Mouse (Mus musculus): Measurements from ENCODE around the gene Pax5. TPM values are rescaled to one million over a fixed set of nuclear protein-coding genes. Genes with fewer than 3 reads are reported as not detected.

The Pax5 gene
- total RNA-seq, 2 experiments from 2014 or later, result 0.05 to 0.09 TPM

DNA sequence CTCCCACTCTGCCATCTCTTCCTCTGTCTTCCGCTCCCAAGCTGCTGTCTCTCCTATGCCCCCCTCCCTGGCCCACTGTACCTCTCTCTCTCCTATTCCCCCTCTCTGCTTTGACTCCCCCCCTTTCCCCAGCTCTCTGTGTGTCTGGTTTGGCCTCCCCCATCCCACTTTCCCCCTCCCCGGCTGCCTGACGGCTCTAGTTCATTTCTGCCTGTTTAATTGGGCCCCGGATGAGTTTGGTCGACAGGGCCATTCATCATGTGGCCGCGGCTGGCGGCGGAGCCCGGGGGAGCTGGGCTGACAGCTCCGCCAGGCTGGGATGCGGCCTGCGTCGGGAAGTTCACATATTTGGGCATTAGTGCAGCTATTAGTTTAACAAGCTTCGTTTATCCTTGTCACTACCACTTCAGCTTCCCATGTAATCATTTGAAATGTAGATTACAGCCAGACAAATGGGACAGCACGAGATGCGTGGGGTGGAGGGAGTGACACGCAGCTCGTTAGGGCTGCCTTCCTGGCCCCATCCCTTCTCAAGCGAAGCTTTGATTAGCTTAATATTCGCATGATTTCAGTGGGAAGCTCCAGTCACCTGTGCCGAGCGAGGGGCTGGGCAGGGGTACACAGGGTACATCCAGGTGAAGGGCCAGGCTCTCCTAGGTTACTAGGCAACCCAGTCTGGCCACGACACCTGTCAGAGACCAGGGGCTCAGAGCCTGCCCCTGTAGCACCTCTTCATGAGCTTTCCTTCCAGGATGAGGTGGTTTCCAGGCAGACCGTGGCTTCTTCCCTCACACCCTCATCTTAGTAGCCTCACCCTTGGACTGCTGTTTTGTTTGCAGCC, 201.7 kb downstream of the Pax5 start:
- intact Hi-C loops (cut with DNase I), result no loop called here
- no peak for DNase-seq (ENCODE audit: low spot score in 2 of 2)

DNA sequence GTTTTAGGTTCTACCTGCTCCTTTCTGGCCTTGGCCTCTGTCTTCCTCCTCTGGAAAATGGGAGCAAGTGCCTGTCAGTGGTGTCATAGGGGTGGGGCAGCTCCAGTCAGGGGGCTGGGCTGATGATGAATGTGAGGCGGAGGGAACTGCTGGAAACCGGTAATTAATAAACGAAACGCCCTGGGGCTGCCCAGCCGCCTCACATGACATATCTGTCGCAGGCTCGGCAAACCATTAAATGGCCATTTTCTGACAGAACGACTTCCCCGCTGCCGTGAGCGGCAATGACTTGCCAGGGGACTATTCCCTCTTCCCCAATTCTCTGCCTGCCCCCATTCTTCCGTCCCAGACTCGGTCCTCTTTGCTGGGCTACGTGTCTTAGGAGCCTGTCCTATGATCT, 202.4 kb downstream of the Pax5 start:
- intact Hi-C loops (cut with DNase I), result no loop called here
- DNase-seq (ENCODE audit: low spot score in 2 of 2), result no peak

DNA sequence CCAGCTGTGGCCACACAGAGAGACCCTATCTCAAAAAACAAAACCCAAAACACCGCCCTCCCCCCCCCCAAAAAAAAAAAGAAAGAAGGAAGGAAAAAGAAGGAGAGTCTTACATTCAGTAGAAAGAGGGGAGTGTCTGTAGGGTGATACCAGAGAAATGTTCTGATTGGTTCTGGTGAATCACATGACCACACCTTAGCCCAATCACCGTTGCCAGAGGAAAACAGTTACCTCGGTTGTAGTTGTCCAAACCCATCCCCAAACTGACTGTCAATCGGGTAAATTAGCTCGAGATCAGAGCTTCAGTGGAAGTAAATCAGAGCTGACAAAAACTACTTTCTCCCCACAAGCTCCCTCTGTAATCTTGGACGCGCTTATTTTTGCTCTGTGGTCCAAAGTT, 205.3 kb downstream of the Pax5 start:
- intact Hi-C loops (cut with DNase I), result no loop called here
- DNase-seq (ENCODE audit: low spot score in 2 of 2), result no peak

DNA sequence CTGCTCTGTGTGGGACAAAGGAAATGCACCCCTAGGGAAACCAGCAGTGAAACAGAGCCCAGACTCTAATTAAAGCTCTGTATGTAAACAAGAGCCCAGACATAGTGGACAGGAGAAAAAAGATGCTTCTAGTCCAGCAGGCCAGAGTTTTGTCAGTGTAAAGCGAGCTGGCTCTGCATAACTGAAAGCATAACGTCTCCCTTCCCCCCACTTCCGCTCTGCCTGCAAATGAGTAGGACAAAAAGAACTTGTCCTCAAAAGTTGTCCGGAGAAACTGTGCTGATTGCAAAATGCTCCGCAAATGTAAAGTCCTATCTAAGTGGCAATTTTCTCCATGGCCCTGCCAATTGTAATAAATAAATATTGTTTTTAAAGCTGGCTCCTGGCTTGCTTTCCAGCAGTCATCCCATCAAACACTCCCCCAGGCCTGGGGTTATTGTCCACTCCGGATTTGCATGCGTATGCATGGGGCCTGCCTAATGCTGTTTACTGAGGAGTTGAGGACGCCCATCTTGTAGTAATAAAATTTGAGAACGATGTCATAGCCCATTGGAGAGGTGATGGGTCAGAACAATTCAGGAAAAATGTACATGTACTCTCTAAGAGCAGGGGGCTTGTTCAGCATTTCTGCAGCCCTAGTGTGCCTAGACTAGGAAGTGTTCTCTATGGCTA, 208.0 kb downstream of the Pax5 start:
- intact Hi-C loops (cut with DNase I), result no loop called here
- DNase-seq (ENCODE audit: low spot score in 2 of 2), result no peak

DNA sequence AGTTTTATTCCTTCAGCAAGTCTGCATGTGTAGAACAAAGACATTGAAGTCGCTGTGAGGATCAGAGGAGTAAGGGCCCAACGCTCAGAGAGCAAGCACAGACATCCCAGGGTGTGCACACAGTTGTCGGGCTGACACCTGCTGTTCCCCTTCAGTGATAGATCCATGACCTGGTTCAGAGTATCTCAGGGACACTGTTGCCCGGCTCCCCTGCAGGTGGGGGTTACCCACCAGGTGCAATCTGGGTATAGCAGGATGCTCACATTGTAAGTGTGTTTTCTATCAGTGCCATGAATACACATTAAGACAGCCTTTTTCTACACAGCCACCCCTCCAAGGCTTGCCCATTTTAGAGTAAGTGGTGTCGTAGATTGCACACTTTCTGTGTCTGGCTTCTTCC, 212.1 kb downstream of the Pax5 start:
- intact Hi-C loops (cut with DNase I), result no loop called here
- DNase-seq (ENCODE audit: low spot score in 2 of 2), result no peak

DNA sequence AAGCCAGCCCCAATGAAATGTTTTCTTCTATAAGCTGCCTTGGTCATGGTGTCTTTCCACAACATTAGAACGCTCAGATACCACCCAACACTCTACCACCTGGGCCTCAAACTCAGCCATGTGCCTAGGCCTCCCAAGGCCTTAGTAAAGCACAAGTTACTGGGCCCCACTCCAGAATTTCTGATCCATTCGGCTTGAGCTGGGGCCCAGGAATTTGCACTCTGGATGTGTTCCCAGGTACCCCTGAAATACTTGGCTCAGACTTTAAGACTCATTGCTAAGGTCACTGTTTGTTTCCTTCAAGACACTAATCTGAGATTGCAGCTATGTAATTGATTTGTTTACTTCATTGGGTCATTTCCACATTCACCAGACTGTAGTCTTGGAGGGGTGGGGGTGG, 214.5 kb downstream of the Pax5 start:
- intact Hi-C loops (cut with DNase I), result no loop called here
- no peak for DNase-seq (ENCODE audit: low spot score in 2 of 2)

DNA sequence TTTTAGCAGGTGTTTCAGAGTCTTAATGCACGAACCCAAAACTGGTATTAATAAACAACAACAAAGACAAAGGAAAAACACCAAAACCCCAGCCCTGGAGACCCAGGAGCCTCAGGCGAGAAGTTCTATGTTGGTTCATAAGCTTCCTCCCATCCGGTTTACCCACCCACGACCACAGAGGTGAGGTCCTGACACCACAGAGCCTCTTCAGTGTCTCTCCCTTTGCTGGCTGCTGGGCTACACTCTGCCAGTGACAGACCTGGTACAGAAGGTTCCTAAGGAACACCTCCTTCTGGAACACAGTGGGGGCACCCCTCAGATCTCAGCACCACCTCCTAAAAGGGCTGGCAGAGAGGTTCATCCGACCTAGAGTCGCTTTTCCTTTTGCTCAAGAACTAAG, 216.5 kb downstream of the Pax5 start:
- intact Hi-C loops (cut with DNase I), result no loop called here
- DNase-seq (ENCODE audit: low spot score in 2 of 2), result no peak

DNA sequence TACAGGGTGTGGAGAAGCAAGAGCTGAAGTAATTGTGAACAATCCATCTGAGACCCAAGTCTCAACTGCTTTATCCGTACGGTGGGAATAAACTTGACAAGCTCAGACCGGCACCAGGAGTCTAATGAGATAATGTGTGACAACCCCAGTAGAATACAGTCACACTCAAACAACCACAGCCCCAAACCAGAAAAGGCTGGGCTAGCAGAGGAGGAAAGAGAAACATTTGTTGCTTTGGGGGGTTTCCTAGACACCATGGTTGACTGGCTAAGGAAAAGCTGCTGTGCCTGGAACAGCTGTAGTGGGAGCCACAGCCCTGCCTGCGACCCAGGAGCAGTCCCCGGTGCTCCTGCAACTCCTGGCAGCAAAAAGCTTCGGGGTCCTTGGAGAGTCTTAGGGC, 219.4 kb downstream of the Pax5 start:
- intact Hi-C loops (cut with DNase I), result no loop called here

DNA sequence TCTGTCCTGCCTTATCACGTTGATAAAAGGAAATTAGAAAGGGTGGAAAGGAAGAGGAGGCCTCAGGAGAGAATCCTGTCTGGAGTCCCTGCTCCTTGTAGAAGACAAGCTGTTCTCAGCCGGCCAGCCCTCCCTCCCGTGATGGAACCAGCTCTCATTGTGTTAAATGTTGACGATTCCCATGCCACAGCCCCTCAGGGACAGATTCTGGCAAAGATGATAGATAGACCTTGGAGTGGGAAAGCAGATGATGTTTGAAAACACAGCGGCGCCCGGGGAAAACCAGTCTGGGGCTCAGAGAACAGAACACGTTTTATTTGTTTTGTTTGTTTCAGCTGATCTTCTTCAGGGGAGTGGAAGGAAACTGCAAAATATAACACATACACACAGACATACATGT, 221.6 kb downstream of the Pax5 start:
- intact Hi-C loops (cut with DNase I), result no loop called here
- DNase-seq (ENCODE audit: low spot score in 2 of 2), result no peak

More for the DNA sequence above, 219.4 kb downstream of the Pax5 start:
- no peak for DNase-seq (ENCODE audit: low spot score in 2 of 2)

DNA sequence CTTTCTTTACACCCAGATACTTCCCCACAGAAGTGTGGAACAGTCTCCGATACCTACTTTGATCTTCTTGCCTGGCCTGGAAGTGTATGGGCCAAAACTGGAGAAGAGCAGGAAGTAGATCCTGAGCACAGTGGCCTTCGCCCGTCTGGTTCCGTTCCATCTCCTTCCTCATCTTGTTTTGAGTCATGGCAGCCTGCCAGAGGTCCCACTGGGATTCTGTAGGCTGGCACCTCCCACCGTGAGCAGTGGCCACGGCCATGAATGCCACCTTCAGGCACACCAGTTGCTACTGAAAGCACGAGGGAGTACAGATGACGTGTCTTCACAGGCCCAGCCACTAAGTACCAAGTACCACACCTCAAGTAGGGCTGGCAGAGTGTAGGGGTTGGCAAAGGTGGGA, 222.1 kb downstream of the Pax5 start:
- DNase-seq (ENCODE audit: low spot score in 2 of 2), result no peak
- intact Hi-C loops (cut with DNase I), result no loop called here

DNA sequence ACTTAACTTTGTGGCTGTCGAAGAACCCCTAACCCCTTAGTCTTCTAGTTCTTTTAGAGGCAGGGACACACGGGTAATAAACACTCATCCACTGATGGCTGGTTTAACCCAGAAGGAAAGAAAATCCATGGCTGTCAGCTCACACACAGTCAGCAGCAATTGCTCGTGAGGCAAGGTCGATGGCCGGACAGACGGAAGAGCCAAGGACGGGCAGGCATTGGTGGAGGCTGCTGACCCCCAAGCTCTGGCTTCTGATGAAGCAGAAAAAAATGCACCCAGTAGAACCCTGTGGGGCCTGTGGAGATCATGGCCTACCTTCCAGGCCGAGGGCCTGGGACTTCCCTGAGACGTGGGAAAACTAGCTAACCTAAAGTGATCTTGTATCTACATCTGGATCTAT, 227.4 kb downstream of the Pax5 start:
- no peak for DNase-seq (ENCODE audit: low spot score in 2 of 2)
- intact Hi-C loops (cut with DNase I), result no loop called here

DNA sequence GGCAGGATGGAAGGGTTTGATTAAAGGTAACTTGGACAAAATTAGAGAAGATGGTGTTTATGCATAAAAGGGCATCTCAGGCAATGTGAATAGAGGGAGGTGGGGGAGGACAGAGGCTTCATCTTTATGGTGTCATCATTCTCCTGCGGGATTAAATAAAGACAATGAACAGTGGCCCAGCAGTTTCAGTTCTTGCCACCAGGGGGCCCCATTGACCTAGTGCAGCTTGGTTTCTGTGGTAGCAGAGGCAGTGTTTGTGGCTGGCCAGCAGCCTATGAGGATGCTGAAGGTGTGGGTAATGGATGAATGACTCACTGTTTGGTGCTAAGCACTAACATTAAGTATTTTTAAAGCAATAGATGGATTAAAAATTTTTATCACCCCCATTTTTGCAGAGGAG, 230.5 kb downstream of the Pax5 start:
- DNase-seq (ENCODE audit: low spot score in 2 of 2), result no peak
- intact Hi-C loops (cut with DNase I), result no loop called here

Small RNAs within 50 kb of the gene (microRNA-seq; reads per million reads assigned to microRNA genes)
- not detected for gene Mir5120

Other genes starting within 250 kb of the Pax5 start
- gene Zcchc7, start 45.4 kb upstream of the Pax5 start, total RNA-seq (2021), result 10 to 100 TPM; 39.6 to 71.4 TPM

Data from left cerebral cortex, postnatal 36 days (tissue).